In genomic region chr1:86571941-86572340, GRCm38 (mm10) we compare ENCODE assay signal across 29 mouse cellular contexts.
"Had no signal": no experiment of that assay in that cellular context is flagged by ENCODE, and none has a peak within 500 bp of the region (broad histone marks: within the 10 kb centered on the region; RNA-seq: fewer than 3 reads in every experiment).

No protein-coding gene starts in this region.

- H3K4me1 ChIP-seq: limb, embryonic 10.5 days; limb, embryonic 12.5 days; limb, embryonic 13.5 days; limb, embryonic 15.5 days; liver, embryonic 12.5 days; liver, embryonic 13.5 days; lung, embryonic 15.5 days; megakaryocyte, embryonic 14.5 days; midbrain, embryonic 10.5 days; midbrain, embryonic 12.5 days; midbrain, embryonic 13.5 days; midbrain, embryonic 15.5 days had no signal

- H3K4me3 ChIP-seq: limb, embryonic 10.5 days; limb, embryonic 12.5 days; limb, embryonic 13.5 days; limb, embryonic 15.5 days; liver, embryonic 12.5 days; liver, embryonic 13.5 days; liver, embryonic 15.5 days; lung, embryonic 15.5 days; megakaryocyte, embryonic 14.5 days; midbrain, embryonic 10.5 days; midbrain, embryonic 12.5 days; midbrain, embryonic 13.5 days; midbrain, embryonic 15.5 days; myocyte had no signal

- DNase-seq: left cerebral cortex, postnatal 4 days; liver; liver, embryonic 13.5 days; liver, postnatal 0 days; lung, adult 18-20 months; lung, adult 2 months; lung, embryonic 14.5 days; lung, postnatal 10 days; lung, postnatal 14 days; lung, postnatal 36 days; lung, postnatal 4 days; midbrain, embryonic 14.5 days had no signal

- H3K9ac ChIP-seq: limb, embryonic 12.5 days; limb, embryonic 13.5 days; limb, embryonic 15.5 days; liver, embryonic 12.5 days; liver, embryonic 13.5 days; liver, embryonic 14.5 days; liver, embryonic 15.5 days; liver, postnatal 0 days; lung, embryonic 14.5 days; lung, embryonic 15.5 days; midbrain, embryonic 12.5 days; midbrain, embryonic 13.5 days; midbrain, embryonic 15.5 days had no signal

- H3K27ac ChIP-seq: limb, embryonic 10.5 days; limb, embryonic 12.5 days; limb, embryonic 13.5 days; limb, embryonic 15.5 days; liver, embryonic 12.5 days; liver, embryonic 13.5 days; liver, embryonic 14.5 days; liver, embryonic 15.5 days; lung, embryonic 15.5 days; macrophage; midbrain, embryonic 10.5 days; midbrain, embryonic 12.5 days; midbrain, embryonic 13.5 days; midbrain, embryonic 15.5 days had no signal

- H3K9me3 ChIP-seq: limb, embryonic 10.5 days; limb, embryonic 12.5 days; limb, embryonic 13.5 days; limb, embryonic 15.5 days; liver, embryonic 12.5 days; liver, embryonic 13.5 days; liver, embryonic 15.5 days; lung, embryonic 15.5 days; megakaryocyte, embryonic 14.5 days; midbrain, embryonic 10.5 days; midbrain, embryonic 12.5 days; midbrain, embryonic 13.5 days; midbrain, embryonic 15.5 days had no signal

- H3K27me3 ChIP-seq: limb, embryonic 12.5 days; limb, embryonic 13.5 days; limb, embryonic 15.5 days; liver, embryonic 12.5 days; liver, embryonic 13.5 days; liver, embryonic 15.5 days; lung, embryonic 15.5 days; megakaryocyte, embryonic 14.5 days; midbrain, embryonic 12.5 days; midbrain, embryonic 13.5 days; midbrain, embryonic 15.5 days had no signal

- H3K36me3 ChIP-seq: liver, embryonic 12.5 days; liver, embryonic 15.5 days; midbrain, embryonic 12.5 days; midbrain, embryonic 15.5 days had no signal

- ATAC-seq: liver, embryonic 12.5 days; liver, postnatal 0 days; lung, postnatal 0 days; midbrain, embryonic 13.5 days; midbrain, embryonic 15.5 days; midbrain, embryonic 16.5 days had no signal
